Mouse (Mus musculus) cerebellum, adult 18-20 months (tissue): Measurements from ENCODE around the gene Ccnd3.
A peak's percentile ranks its signal among the peaks of the same experiment; 100 is the strongest.
"Not testable (repeated sequence)": the region's sequence is repeated elsewhere in the genome, so short reads cannot be mapped to it uniquely, and the experiment has no call there.

Source experiments
- DNase-seq, 2 experiments: peaks; one replicate each; pipeline ENCODE4 v3.0.0; 2021

The Ccnd3 gene

DNA sequence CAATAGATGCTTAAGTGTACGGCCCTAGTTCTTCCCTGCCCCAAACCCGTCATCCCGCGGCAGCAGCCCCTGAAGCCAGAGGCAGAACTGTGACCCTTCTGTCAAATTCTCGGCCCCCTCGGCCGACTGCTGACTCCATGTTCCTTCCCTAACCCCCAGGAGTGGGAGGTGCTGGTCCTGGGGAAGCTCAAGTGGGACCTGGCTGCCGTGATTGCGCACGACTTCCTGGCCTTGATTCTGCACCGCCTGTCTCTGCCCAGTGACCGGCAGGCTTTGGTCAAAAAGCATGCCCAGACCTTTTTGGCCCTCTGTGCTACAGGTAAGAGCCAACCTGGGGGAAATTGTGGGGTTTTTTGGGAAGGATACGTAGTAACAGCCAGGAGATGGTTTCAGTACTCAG lies 92.4 kb downstream of the Ccnd3 start:
- no peak for DNase-seq

DNA sequence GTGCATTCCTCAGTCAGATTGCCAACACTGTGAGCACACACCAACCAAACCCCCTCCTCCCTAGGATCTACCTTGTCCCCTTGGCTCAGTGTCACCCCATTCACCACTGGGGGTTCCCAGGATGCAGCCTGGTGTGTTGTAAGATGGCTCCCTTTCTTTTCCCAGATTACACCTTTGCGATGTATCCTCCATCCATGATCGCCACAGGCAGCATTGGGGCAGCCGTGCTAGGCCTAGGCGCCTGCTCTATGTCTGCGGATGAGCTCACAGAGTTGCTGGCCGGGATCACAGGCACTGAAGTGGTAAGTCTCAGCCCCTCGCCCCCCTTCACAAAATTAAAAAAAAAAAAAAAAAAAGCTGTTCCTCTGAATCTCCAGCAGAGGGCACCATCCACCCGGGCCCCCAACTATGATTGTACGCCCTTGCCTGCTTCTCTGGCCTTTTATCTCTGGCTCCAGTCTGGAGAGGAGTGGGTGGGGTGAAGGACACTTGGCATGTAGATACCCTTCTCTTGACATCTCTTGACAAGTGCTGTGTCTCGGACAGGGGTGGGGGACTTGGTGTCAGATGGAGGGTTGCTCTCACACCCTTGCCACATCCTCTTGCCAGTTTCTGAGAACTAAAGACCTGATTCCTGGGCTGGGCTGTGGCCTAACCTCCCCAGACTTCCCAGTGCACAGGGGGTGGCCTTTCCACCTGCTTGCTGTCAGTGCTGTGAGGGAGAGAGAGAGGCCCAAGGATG lies 93.2 kb downstream of the Ccnd3 start:
- peak; percentile 16 to 45 for DNase-seq

DNA sequence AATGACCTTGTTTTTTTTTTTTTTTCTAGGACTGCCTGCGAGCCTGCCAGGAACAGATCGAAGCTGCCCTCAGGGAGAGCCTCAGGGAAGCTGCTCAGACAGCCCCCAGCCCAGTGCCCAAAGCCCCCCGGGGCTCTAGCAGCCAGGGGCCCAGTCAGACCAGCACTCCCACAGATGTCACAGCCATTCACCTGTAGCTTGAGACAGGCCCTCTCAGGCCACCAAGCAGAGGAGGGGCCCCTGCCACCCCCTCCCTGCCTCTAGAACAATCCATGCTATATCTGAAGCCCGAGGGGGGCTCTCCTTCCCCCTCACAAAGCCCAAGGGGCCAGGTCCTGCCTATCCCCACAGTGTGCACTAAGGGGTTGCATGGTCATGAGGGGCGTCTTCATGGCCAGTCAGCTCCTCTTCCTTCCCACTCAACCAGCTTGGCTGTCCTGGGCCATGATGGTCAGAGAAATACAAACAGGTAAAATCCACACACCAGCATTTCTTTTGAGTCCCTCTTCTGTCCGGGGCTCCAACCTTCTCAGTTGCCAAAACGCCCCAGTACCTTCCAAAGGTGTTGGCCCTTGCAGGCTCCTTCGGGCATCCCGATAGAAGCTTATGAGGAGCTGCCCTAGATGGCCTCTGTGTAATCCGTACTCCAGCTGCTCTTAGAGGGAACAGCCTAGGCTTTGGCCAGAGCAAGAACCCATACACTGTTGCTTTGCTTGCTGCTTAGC lies 93.9 kb downstream of the Ccnd3 start:
- DNase-seq: not testable (repeated sequence)

DNA sequence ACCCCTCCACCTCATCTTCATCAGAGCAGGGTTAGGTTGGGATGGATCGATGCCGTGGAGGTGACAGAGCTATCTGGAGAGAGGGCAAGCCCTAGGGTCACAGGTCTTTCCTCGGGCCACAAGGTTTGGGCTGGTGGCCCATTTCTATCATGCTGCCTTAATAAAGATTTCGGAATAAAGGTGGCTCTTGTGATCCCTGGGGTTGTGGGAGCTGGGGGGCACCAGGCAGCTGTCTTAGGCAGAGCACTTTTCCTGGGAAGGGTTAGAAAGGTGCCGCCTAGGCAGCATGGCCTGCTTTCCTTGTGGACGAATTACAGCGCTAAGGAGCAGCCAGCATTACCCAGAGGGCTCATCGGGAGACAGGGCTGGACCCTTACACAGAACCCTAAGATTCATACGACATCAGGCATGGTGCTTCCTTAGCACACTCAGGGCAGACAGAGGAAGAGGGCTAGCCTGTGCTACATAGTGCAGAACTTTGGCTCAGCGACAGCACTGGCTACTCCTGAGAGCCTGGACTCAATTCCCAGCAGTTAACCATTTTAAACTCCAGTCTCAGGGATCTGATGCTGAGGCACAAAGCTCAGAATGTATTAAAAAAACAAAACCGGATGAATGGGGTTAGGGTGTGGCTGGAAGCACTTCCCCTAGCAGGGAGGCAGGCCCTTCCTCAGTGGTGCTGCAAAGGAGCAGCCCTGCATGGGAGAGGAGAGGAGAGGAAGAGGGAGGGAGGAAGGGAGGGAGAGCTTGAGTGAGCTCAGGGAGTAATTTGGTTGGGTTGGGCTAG lies 94.9 kb downstream of the Ccnd3 start:
- peak in 1 of 2 experiments; percentile 2 for DNase-seq

DNA sequence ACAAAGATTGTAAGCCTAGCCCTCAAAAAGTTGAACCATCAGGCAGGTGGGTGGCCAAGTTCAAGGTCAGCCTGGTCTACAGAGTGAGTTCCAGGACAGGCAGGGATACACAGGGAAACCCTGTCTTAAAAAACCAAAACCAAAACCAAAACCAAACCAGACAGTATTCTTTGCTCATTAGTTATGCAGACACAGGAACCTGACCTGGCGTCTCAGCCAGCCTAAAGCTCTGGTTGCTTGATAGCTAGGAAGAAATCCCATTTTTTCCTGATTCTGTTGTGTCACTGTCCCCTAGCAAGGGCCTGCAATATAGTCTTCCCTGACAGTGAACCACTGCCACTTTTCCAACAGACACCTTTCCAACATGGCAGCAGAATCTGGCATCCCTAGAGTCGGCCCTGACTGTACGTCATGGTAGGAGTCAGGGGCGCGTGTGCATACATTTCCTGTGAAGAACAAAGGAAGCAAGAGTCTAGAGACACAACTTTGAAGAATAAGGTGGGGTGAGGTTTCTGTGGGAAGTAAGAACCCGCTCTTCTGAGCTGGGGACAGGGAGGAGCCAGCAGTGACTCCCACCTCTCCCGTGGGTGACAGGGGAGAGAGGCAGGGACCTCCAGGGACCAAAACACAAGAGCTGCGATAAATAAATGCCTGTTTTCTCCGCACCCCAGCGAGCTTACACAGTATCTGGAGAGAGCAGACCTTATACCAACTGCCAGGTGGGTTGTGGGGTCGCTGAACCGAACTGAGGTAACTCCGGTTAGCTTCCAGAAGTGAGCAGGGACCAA lies 95.9 kb downstream of the Ccnd3 start:
- DNase-seq: peak in 1 of 2 experiments; percentile 1

DNA sequence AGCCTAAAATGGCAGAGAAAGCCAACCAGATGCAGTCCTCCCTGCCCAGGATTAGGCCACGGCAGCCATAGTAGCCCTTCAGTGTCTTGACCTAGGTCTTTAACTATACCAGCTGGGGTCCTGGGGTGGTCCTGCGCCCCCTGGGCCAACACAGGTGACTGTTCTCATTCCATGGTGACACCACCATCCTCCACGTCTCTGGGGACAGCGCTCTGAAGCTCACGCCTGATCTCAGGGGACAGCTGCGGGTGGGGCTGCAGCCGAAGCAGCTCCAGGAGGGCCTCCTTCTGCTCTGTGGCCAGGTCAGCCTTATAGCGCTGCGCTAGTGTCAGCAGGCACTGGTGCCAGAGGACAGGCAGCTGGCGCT lies 96.5 kb downstream of the Ccnd3 start:
- peak in 1 of 2 experiments; percentile 2 for DNase-seq

DNA sequence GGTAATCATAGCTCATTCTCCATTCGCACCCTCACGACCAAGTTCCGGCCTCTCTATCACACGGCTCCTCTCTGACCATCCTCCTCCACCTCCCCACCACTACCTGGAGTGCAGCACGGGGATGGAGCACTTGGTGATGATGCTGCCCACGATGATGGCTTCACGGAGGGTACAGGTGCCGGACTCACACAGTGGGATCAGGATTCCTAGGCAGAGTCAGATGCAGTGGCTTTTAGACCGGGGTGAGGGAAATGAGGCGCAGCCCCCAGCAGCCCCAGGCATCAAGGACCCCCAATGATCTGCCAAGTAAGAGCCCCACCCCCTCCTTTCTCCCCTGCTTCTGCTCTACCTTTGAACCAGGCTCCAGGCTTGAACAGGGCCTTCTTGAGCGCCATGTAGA lies 97.4 kb downstream of the Ccnd3 start:
- peak in 1 of 2 experiments; percentile 1 for DNase-seq

DNA sequence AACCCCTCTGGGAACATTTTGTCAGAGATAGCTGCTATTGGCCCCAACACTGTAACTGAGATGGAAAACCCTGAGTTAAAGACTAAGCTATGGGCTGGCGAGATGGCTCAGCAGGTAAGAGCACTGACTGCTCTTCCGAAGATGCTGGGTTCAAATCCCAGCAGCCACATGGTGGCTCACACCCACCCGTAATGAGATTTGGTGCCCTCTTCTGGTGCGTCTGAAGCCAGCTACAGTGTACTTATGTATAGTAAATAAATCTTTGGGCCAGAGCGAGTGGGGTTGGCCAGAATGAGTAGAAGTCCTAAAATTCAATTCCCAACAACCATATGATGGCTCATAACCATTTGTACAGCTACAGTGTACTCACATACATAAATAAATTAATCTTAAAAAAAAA lies 101.4 kb downstream of the Ccnd3 start:
- DNase-seq: no peak

DNA sequence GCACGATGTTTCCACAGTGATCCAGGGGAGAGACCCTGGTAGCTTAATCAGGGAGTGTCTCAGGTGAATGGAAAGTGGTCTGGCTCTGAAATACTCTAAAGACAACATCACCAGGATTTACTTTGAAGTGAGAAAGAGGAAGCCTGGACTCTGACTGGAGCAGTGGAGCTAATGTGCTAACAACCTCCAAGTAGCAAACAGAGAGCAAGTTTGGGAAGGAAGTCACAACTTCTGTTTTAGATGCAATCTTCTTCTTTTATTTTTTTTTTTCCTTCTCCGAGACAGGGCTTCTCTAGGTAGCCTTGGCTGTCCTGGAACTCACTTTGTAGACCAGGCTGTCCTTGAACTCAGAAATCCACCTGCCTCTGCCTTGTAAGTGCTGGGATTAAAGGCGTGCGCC lies 104.3 kb downstream of the Ccnd3 start:
- no peak for DNase-seq

DNA sequence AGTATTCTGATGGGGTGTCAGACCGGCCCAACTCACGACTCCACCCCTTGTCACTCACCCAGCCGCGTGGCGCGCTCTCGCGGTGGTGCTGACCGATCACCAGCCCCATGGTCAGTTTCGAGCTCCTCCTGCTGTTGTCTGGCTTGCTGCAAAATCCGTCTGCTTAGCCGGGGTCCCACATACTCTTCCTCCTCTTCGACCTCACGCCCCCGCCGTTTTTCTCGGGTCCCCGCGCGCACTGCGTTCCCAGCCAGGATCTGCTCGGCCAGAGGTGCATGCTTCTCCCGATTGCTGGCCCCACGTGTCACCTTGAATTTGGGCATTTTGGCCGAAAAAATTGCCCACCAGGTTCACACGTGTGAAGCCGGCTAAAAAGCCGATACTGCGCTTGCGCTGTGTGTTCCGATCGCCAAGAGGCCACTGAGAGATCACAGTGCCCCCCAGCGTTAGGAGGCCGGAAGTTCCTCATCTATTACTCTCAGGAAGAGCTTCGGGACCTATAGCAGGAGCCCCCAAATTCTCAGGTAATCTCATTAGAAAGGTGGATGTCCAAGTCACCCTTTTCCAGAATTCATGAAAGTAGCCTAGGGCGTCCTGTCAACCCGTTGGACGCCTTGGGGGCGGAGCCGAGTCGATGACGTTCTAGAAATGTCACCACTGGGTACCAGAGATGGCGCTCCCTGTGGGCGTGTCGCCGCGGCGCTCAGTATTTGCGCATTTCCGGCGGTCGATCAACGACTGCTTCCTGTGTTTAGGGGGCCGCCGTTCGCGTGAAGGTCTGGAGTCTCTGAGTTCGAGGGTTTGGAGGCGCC lies 106.2 kb downstream of the Ccnd3 start, which contains the start of the genes Bysl, Med20 and Gm20517:
Gene Bysl (minus strand): TSS at position 644 of the 812 bp plus-strand sequence.
Gene Med20 (plus strand): TSS at position 734 of the 812 bp plus-strand sequence.
Gene Gm20517 (plus strand): TSS at position 741 of the 812 bp plus-strand sequence.
- DNase-seq: peak; percentile 97

DNA sequence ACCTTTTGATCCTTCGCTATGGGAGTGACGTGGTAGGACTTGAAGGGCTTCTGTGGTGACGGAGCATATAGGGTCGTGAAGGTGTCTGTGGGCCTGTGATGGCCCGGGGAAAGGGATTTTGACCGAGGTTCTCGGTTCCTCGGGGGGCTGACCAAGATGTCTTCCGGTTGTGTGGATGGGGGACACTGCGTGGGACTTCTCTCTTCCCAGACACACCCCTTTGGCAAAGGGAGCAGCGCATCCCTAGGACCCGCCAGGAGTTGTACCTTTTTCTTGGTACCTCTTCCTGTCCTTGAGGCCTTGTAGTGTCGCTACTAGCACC lies 106.8 kb downstream of the Ccnd3 start:
- DNase-seq: no peak

DNA sequence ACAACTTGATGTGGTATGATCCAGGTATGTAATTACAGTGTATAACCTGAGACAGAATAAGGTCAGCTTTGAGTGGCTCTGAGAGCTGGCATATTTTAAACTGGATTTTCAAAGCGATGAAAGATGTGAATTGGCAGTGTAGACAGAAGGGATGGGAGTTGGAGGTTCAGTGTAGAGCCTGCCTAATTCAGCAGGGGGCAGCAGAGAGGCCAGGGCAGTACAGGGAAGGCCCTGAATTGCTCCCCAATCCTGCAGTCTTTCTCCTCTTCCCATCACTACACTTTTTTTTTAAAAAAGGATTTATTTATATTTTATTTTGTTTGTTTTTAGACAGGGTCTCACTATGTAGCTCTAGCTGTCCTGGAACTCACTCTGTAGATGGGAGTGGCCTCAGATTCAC lies 109.2 kb downstream of the Ccnd3 start:
- peak in 1 of 2 experiments; percentile 19 for DNase-seq

DNA sequence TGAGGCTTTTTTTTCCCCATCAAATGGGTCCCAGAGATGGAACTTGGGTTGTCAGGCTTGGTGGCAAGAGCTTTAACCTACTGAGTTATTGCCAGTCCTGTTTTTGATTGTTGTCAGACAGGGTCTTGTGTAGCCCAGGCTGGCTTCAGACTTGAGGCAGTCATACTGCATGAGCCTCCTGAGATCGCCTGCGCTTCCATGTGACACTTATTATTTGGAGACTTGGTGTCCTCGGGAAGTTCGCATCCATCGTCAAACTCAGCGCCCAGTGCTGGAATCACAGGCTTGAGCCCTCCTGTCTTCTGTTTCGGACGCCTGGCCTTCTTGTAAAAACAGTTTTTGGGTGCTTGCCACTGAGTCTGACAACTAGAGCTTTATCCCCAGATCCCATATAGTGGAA lies 111.3 kb downstream of the Ccnd3 start:
- no peak for DNase-seq

DNA sequence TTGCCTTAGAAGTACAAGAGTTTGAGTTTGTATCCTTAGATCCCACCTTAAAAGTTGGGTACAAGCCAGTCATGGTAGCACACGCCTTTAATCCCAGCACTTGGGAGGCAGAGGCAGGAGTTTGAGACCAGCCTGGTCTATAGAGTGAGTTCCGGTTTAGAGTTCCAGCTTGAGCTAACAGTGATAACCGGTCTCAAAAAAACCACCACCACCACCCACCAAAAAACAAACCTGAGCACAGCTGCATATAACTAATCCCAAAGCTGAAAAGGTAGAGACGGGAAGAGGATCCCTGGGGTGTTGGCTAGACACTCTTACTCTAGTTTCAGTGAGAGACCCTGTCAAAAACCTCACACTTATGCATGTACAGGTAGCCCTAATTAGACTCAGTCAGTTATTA lies 111.8 kb downstream of the Ccnd3 start:
- DNase-seq: no peak

DNA sequence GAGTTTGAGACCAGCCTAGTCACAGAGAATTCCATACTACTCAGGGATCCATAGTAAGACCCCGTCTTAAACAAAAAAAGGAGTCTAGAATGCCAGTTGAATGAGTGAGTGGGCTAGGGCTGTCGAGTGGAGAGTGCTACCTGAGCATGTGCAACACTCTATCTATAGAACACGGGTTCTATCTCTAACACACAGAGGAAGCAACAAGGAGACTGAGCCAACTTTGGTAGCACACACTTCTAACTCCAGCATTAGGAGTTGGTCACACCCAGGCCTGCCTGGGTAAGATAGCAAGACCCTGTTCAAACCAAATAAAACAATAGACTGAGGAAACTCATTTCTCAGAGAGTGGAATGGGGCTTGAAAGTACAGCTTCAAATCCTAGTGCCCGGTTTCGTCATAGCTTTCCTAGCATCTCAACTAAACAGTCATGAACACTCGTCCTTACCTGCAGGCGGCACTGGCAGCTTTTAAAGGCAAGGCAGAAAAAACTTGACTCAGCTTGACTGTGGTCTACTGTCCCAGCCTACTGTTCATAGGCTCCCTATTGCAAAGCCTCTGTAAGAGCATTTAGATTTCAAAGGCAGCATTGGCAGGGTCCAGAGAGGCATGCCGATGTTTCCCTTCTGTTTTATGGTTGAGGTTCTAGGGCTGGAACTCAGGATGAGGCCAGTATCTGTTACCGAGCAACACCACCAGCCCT lies 112.9 kb downstream of the Ccnd3 start:
- DNase-seq: no peak

DNA sequence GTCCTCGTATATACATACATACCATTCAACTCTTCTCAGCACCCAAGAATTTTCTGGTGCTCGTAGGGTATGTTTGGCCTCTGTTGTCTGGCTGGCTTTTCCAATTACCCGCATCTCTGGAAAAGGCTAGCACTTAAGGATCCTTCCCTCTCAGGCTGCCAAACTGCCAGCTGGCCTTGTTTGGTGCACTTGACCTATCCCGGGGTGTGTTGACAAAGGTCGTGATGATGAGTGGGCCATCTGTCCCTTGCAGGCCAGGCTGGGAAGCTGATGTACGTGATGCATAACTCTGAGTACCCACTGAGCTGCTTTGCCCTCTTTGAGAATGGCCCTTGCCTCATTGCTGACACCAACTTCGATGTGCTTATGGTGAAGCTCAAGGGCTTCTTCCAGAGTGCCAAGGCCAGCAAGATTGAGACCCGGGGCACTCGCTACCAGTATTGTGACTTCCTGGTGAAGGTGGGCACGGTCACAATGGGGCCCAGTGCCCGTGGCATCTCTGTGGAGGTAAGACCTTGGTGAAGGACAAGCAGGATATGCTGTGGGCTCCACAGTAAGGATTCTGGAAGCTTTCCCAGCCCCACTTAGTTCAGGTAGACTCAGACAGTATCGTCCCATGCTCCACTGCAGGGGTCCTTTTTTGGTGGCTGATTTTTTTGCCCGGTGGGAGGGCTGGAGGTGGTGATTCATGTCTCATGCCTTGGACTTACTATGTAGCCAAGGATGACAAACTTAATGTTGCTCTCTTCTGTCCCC lies 113.9 kb downstream of the Ccnd3 start:
- peak in 1 of 2 experiments; percentile 38 for DNase-seq

DNA sequence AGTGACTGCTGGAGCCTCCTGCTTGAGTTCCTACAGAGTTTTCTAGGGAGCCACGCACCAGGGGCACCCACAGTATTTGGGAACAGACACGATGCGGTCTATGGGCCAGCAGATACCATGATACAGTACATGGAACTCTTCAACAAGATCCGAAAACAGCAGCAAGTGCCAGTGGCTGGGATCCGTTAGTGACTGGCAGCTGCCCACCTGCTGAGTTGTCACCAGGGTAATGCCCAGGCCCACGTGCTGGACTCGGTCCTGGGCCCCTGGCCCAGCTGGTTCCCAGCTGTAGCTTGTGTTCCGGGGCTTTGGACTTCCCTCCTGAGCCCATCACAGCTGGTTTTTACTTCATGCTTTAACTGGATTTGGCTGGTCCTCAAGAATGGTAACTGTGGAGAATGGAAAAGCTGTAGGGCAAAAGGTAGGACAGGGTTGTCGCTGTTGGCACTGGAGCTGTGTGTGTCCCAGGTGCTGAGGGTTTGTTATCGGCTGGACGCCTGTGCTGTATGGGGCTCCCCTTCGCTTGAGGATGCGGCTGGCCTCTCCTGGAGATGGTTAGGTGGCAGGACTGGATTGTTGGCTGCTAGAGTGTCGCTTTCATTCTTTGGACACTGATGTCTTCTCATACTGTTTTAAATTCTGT lies 118.2 kb downstream of the Ccnd3 start:
- DNase-seq: no peak

DNA sequence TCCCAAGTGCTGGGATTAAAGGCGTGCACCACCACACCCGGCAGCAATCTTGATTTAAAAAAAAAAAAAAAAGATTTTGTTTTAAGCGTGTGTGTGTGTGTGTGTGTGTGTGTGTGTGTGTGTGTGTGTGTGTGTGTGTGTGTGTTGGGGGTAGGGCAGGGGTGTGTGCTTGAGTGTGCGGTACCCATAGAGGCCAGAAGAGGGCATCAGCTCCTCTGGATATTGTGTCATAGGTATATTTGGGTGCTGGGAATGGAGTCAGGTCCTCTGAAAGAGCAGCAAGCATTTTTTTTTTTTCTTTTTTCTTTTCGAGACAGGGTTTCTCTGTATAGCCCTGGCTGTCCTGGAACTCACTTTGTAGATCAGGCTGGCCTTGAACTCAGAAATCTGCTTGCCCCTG lies 119.7 kb downstream of the Ccnd3 start:
- DNase-seq: not testable (repeated sequence)

DNA sequence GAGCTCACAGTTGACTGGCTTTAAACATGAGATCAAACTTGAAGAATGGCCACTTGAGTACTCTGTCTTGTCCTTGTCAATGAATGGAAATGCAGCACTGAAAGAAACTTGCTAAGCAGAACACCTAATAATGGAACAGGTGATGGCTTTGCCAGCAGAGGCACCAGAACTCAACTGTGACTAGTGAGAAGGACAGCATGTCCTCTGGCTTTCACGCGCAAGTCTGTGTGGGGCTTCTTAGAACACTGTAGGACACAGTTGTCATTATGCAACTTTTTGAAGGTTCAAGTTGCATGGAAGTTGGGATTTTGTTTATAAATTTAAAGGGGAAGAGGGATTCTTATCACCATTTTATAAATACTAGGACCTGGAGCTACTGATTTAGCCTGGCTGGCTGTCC lies 120.2 kb downstream of the Ccnd3 start:
- no peak for DNase-seq

DNA sequence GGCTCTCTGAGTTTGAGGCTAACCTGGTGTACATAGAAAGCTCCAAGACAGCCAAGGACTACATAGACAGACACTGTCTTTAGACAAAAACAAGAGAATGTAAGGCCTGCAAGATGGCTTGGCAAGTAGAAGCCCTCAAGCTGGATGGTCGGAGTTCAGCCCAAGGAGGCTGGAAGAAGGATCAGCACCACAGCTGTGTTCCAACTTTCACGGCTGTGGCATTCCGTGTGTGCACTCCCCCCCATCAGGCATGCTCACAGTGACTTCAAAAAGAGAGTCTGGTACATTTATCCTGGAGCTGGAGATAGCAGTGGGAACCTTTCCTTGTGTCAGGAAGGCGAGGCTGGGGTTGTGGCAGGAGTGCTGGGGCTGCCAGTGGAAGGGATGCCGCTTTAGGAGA lies 121.2 kb downstream of the Ccnd3 start:
- DNase-seq: no peak
